Mouse (Mus musculus) cerebellum, adult 9-10 months (tissue): Measurements from ENCODE around the gene Gm4307.
"Not testable (repeated sequence)": the region's sequence is repeated elsewhere in the genome, so short reads cannot be mapped to it uniquely, and the experiment has no call there.

Experiments used
- DNase-seq: peaks from one replicate; pipeline ENCODE4 v3.0.0; 2022

Gm4307 gene

GRCm38 (mm10) chr10:100361038-100361437 lies at the start of gene Gm4307:
Gene Gm4307 (plus strand): TSS chr10:100361338.
- DNase-seq: not testable (repeated sequence)

- DNase-seq: not testable (repeated sequence)
Measured at GRCm38 (mm10) chr10:100335376-100335775, 25.8 kb upstream of the Gm4307 start, which contains the start of gene Gm4301. Gene Gm4301 (plus strand): TSS chr10:100335676.

- DNase-seq: not testable (repeated sequence)
Measured at GRCm38 (mm10) chr10:100340536-100340935, 20.6 kb upstream of the Gm4307 start, which contains the start of gene Gm4302. Gene Gm4302 (plus strand): TSS chr10:100340836.

GRCm38 (mm10) chr10:100345672-100346071 lies 15.5 kb upstream of the Gm4307 start, which contains the start of gene Gm4303:
Gene Gm4303 (plus strand): TSS chr10:100345972.
- not testable (repeated sequence) for DNase-seq

- not testable (repeated sequence) for DNase-seq
Measured at GRCm38 (mm10) chr10:100350793-100351192, 10.3 kb upstream of the Gm4307 start, which contains the start of gene Gm4305. Gene Gm4305 (plus strand): TSS chr10:100351093.

GRCm38 (mm10) chr10:100356841-100357240 lies 4.3 kb upstream of the Gm4307 start:
- DNase-seq: not testable (repeated sequence)

GRCm38 (mm10) chr10:100382460-100382859 lies 21.3 kb downstream of the Gm4307 start, which contains the start of gene Gm4312:
Gene Gm4312 (minus strand): TSS chr10:100382560.
- not testable (repeated sequence) for DNase-seq

- DNase-seq: not testable (repeated sequence)
Measured at GRCm38 (mm10) chr10:100402301-100402700, 41.2 kb downstream of the Gm4307 start.
